Mouse (Mus musculus) stomach, embryonic 15.5 days (tissue): ENCODE measurements around the gene Borcs5. TPM values are rescaled to one million over a fixed set of nuclear protein-coding genes. Genes with fewer than 3 reads are reported as not detected.

Source experiments
- ATAC-seq: fragments of 200-750 bp; cut with Nextera tagmentation; 2 replicates; pipeline ENCODE4 v1.8.0; 2017; ENCODE audit warnings: low read depth, moderate number of reproducible peaks, moderate TSS enrichment; ENCODE audit not compliant: insufficient read depth, low FRiP score
- H3K27ac ChIP-seq: fragments of 300-500 bp; sonication (generic); 2 replicates; pipeline ENCODE4 v1.5.1; 2015; ENCODE audit warnings: mild to moderate bottlenecking, inconsistent platforms
- H3K27me3 ChIP-seq: fragments of 300-500 bp; sonication (generic); replicated peaks from 2 replicates; pipeline ENCODE4 v1.6.1; 2015; ENCODE audit warnings: inconsistent platforms
- H3K36me3 ChIP-seq: fragments of 300-500 bp; sonication (generic); 2 replicates; pipeline ENCODE4 v1.6.1; 2015; ENCODE audit warnings: inconsistent platforms
- H3K4me1 ChIP-seq: fragments of 300-500 bp; sonication (generic); 2 replicates; pipeline ENCODE4 v1.6.1; 2015; ENCODE audit warnings: inconsistent platforms
- H3K4me2 ChIP-seq: fragments of 300-500 bp; sonication (generic); 2 replicates; pipeline ENCODE4 v1.6.1; 2015; ENCODE audit warnings: mild to moderate bottlenecking, inconsistent platforms
- H3K4me3 ChIP-seq: fragments of 300-500 bp; sonication (generic); replicated peaks from 2 replicates; pipeline ENCODE4 v1.5.1; 2015; ENCODE audit warnings: inconsistent platforms
- H3K9ac ChIP-seq: fragments of 300-500 bp; sonication (generic); 2 replicates; pipeline ENCODE4 v1.6.1; 2015; ENCODE audit warnings: inconsistent platforms
- H3K9me3 ChIP-seq: fragments of 300-500 bp; sonication (generic); 2 replicates; pipeline ENCODE4 v1.6.1; 2016; ENCODE audit warnings: inconsistent platforms
- WGBS: fragments of 180-500 bp; shearing (Covaris S2); methylation state at CpG from one replicate; pipeline ENCODE4 v1.1.7; 2015; 5-methylcytosine and 5-hydroxymethylcytosine counted together
- polyA plus RNA-seq: library from polyadenylated mRNA; unstranded; fragments of >200 nt; fragmentation: Nextera tagmentation; extraction: Ambion mirVana; gene quantifications from 2 replicates; pipeline ENCODE4 v1.2.1, GENCODE M21; 2015

Gene Borcs5
- polyA plus RNA-seq, 1 experiment from 2014 or later: 18.6 TPM

DNA sequence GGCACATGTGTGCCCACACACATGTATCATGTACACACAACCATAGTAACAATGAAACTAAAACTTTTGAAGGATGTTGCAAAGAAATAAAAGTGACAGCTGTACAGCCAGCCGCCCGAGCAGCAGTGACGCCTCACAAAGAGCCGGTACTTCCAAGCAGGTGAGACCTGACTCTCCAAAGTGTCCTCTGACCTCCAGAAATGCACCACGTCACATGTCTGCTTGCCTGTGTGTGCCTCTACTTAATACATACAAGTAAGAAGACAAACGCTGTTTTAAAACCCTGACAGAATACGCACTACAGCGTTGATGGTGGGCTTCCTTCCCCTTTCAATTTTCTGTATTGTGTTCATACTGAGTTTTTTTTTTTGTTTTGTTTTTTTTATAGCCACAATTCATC, 83.6 kb downstream of the Borcs5 start:
- Histone ChIP-seq H3K9ac (no peak overlapping the region), H3K4me1 (no peaks in the 10 kb centered on the region), H3K36me3 (peaks cover 16% of the 10 kb centered on the region), H3K27me3 (no peaks in the 10 kb centered on the region), H3K27ac (no peak overlapping the region), H3K4me2 (no peak overlapping the region), H3K9me3 (no peaks in the 10 kb centered on the region), H3K4me3 (no peak overlapping the region)
- WGBS: 84% methylated on average over 8 of the region's 8 CpGs
- ATAC-seq: no peak

DNA sequence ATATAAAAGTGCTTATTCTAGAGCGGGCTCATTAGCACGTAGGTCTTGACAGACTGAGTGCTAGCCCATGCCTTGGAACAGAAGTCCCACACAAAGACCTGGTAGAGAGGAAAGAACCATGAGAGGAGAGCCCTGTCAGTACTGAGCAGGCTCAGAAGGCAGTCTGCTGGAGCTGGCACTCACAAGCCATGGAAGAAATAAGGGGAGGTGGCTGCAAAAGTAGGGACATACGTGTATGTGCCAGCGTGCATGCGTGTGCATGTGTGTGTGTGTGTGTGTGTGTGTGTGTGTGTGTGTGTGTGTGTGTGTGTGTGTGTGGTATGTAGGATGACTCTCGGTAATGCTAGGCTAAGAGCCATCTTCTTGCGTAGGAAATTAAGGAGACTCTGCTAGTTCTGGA, 84.0 kb downstream of the Borcs5 start:
- 94% methylated on average over 7 of the region's 7 CpGs for WGBS
- Histone ChIP-seq H3K4me1 (no peaks in the 10 kb centered on the region), H3K4me2 (no peak overlapping the region), H3K9ac (no peak overlapping the region), H3K4me3 (no peak overlapping the region), H3K36me3 (peaks cover 16% of the 10 kb centered on the region), H3K9me3 (no peaks in the 10 kb centered on the region), H3K27me3 (no peaks in the 10 kb centered on the region), H3K27ac (no peak overlapping the region)
- ATAC-seq: no peak

DNA sequence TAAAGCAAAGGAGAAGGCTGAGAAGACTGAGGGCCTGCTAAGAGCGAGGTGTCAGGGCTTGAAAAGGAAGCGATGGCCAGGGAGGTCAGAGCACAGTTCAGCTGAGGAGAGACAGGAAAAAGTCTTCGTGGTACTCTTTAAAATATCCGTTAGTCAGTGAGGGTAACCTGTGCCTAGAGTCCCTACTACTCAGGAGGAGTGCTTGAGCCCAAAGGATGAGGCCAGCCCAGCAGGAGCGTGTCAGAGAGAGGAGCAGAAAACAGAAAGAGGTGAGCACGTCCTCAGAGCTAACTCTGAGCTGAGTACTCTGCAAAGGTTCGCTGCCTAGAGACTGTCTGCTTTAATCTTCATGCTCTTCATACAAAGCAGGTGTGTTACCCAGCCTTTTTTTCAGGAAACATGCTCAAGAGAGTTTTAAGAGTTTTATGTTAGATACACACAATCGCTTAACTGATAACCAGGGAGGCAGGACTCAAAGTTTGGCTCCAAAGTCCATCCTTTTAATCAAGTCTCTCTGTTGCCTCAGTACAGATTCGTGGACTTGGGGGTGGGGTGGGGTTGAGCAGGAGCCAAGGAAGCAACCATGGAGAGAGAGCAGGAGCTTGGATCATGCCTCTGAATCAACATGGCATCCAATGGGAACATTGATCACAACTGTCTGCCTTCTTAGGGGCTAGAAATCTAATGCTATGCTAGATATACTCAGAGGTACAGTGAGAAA, 84.7 kb downstream of the Borcs5 start:
- 66% methylated on average over 9 of the region's 9 CpGs for WGBS
- peak; percentile 83 for ATAC-seq
- Histone ChIP-seq H3K27me3 (no peaks in the 10 kb centered on the region), H3K36me3 (peaks cover 15% of the 10 kb centered on the region), H3K4me1 (no peaks in the 10 kb centered on the region), H3K4me3 (no peak overlapping the region), H3K4me2 (no peak overlapping the region), H3K27ac (0 out of 2 replicates have a peak overlapping the region, but pooled peaks have one; percentile 11), H3K9ac (no peak overlapping the region), H3K9me3 (no peaks in the 10 kb centered on the region)

DNA sequence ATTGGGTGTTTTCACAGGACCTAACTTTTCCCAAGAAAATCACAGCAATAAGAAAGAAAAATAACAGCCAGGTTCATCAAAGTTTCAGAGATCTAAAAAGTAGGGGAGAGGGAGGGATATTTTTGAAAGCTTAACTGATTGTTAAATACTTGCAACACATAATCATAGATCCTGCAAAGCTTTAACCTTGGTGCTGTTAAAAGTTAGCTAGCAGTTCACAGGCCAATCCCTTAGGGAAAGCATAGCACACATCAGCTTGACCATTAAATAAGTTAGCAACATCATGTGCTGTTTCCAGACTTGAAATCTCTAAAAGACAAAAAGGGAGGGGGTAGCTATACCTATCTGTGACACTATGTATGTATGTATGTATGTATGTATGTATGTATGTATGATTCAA, 86.1 kb downstream of the Borcs5 start:
- Histone ChIP-seq H3K4me2 (no peak overlapping the region), H3K36me3 (peaks cover 9% of the 10 kb centered on the region), H3K4me3 (no peak overlapping the region), H3K27me3 (no peaks in the 10 kb centered on the region), H3K27ac (no peak overlapping the region), H3K4me1 (no peaks in the 10 kb centered on the region), H3K9me3 (no peaks in the 10 kb centered on the region), H3K9ac (no peak overlapping the region)
- no peak for ATAC-seq

DNA sequence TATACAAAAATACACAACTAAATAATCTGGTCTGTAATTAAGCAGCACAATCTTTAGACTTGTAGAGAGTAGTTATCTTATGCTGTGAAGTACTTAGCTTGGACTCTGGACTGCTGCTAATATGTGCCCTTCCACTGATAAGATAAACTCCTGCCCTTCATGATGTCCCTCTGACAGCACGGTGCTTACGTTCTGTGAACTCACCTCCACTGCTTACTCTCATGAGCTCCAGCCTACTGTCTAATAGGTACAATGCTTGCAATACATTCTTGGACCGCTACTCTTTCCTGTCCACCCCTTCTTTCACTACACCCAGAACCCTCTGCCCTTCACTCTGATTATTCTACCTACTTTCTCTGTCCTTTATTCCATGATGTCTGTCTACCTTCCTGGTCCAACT, 91.7 kb downstream of the Borcs5 start:
- H3K9me3 ChIP-seq: no peaks in the 10 kb centered on the region
- ATAC-seq: peak; percentile 72
- H3K4me1 ChIP-seq: no peaks in the 10 kb centered on the region
- H3K36me3 ChIP-seq: peaks cover 6% of the 10 kb centered on the region; the same call in 1 of the 2 replicates
- WGBS: 61% methylated on average over 3 of the region's 3 CpGs
- H3K4me3 ChIP-seq: no peak overlapping the region
- H3K27me3 ChIP-seq: no peaks in the 10 kb centered on the region
- H3K4me2 ChIP-seq: no peak overlapping the region
- H3K27ac ChIP-seq: no peak overlapping the region
- H3K9ac ChIP-seq: no peak overlapping the region

DNA sequence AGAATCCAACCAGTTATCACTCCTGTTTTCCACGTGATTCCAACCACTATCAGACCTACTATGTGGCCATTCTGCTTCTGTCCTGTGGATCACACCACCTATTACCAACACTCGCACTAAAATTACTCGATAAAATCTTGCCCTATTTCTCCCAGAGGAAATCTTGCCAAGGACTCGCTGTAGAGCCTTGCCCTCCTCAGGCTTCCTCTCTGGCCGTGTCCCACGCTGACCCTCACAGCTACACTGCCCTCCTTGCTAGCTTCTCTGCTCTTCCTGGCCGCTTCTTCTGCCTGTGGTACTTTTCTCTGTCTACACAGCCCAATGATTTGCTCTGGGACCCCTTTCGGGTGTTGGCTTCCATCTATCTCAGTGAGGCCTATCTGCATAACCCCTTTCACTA, 93.5 kb downstream of the Borcs5 start:
- H3K4me2 ChIP-seq: no peak overlapping the region
- H3K27ac ChIP-seq: no peak overlapping the region
- no peaks in the 10 kb centered on the region for H3K27me3 ChIP-seq
- H3K9ac ChIP-seq: no peak overlapping the region
- no peak overlapping the region for H3K4me3 ChIP-seq
- WGBS: 87% methylated on average over 8 of the region's 8 CpGs
- ATAC-seq: no peak
- H3K9me3 ChIP-seq: no peaks in the 10 kb centered on the region
- no peaks in the 10 kb centered on the region for H3K4me1 ChIP-seq
- peaks cover 2% of the 10 kb centered on the region; the same call in 1 of the 2 replicates for H3K36me3 ChIP-seq

DNA sequence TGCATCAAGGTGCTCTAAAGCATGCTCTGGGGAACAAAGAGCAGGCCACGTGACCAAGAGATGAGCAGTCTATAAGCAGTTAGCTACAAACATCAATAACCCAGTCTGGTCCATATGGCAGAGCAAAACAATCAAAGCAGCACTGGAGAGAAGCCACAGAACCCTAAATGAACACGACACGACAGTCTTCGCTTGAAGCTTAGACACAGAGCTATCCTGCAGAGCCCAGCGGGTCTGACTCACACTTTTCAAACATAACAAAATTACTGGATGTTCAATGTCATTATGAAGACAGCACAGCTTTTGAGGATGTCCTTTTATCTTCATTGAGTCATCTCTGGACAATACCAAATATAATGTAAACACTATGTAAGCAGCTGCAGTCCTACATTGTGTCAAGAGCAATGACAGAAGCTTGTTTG, 94.5 kb downstream of the Borcs5 start:
- Histone ChIP-seq H3K9me3 (no peaks in the 10 kb centered on the region), H3K4me1 (no peaks in the 10 kb centered on the region), H3K36me3 (peaks cover 5% of the 10 kb centered on the region; the same call in 1 of the 2 replicates), H3K27me3 (no peaks in the 10 kb centered on the region), H3K4me2 (no peak overlapping the region), H3K9ac (no peak overlapping the region), H3K27ac (no peak overlapping the region), H3K4me3 (no peak overlapping the region)
- no peak for ATAC-seq
- WGBS: 59% methylated on average over 5 of the region's 5 CpGs

DNA sequence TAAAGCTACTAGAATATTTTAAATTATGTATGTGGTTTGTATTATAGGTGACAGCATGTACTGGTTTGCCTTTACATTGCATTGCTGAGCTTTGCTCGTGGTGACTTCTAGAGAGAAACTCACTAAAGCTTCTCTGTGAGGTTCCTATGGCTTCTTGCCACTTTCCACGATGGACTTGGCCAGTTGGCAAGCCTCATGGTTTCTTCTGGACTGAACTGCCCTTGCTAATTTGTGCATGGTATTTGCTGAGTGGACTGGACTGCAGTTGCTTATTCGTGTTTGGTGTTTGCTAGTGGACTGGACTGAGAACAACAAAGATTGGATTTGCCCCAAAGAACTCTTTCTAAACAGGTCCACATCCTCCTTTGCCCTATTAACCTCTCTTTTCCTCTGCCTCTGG, 97.5 kb downstream of the Borcs5 start:
- WGBS: 90% methylated on average over 3 of the region's 3 CpGs

DNA sequence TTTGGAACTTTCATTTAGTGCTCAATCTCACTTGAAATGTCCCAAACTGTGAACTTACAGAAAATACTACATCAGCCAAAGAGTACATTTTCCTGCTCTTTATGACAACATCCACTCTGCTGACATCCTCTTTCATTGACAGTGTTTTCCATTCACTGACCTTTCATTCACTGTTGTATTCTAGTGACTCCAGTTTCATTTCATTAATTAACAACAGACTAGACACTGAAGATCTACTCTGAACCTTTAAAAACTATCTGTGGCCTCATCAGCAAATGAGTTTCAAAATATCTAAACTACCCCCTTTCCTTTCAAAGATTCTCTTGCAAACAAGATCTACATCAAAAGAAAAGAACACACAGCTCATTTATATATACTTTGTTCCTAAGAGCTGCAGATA, 104.3 kb downstream of the Borcs5 start:
- H3K36me3 ChIP-seq: peaks cover 5% of the 10 kb centered on the region; the same call in 1 of the 2 replicates
- ATAC-seq: no peak
- H3K4me1 ChIP-seq: no peaks in the 10 kb centered on the region
- H3K27ac ChIP-seq: no peak overlapping the region
- no peak overlapping the region for H3K4me2 ChIP-seq
- no peak overlapping the region for H3K9ac ChIP-seq
- no peaks in the 10 kb centered on the region for H3K9me3 ChIP-seq
- no peak overlapping the region for H3K4me3 ChIP-seq
- no peaks in the 10 kb centered on the region for H3K27me3 ChIP-seq

More for the DNA sequence above, 97.5 kb downstream of the Borcs5 start:
- Histone ChIP-seq H3K27ac (no peak overlapping the region), H3K27me3 (no peaks in the 10 kb centered on the region), H3K9me3 (no peaks in the 10 kb centered on the region), H3K9ac (no peak overlapping the region), H3K4me1 (no peaks in the 10 kb centered on the region), H3K36me3 (peaks cover 11% of the 10 kb centered on the region; the same call in 1 of the 2 replicates), H3K4me3 (no peak overlapping the region), H3K4me2 (no peak overlapping the region)
- ATAC-seq: no peak

DNA sequence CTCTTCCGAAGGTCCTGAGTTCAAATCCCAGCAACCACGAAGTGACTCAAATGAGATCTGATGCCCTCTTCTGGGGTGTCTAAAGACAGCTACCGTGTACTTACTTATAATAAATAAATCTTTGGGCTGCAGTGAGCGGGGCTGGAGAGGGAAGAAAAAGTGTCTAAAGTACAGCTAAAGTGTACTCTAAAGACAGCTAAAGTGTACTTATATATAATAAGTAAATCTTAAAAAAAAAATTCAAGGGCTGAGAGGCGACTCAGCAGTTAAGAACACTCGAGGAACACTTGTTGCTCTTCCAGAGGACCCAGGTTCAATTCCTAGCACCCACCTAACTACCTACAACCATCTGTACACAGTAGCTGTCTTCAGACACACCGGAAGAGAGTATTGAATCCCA, 106.6 kb downstream of the Borcs5 start:
- Histone ChIP-seq H3K9me3 (no peaks in the 10 kb centered on the region), H3K4me3 (no peak overlapping the region), H3K4me1 (no peaks in the 10 kb centered on the region), H3K9ac (no peak overlapping the region), H3K4me2 (no peak overlapping the region), H3K27me3 (no peaks in the 10 kb centered on the region), H3K27ac (no peak overlapping the region), H3K36me3 (no peaks in the 10 kb centered on the region)
- ATAC-seq: no peak
- WGBS: 92% methylated on average over 7 of the region's 7 CpGs

DNA sequence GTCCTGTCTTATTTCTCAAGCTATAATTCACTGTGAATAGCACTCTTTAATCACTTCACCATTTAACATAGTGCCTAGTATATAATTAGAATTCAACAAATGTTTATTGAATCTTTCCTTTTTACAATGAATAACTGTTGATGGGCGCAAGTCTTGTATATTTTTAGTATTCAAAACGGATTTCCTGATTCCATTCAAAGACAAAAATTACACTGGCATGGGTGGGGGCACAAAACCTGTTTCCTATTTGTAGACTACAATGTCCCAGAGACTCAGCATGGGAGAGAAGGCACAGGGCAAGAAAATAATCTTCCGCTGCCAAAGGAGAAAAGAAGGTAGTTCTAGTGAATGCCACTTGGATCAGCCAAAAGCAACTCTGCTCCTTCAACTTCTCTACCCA, 108.8 kb downstream of the Borcs5 start:
- Histone ChIP-seq H3K9ac (no peak overlapping the region), H3K36me3 (no peaks in the 10 kb centered on the region), H3K4me1 (no peaks in the 10 kb centered on the region), H3K9me3 (no peaks in the 10 kb centered on the region), H3K4me3 (no peak overlapping the region), H3K27ac (no peak overlapping the region), H3K27me3 (no peaks in the 10 kb centered on the region), H3K4me2 (no peak overlapping the region)
- 87% methylated on average over 3 of the region's 3 CpGs for WGBS
- no peak for ATAC-seq

DNA sequence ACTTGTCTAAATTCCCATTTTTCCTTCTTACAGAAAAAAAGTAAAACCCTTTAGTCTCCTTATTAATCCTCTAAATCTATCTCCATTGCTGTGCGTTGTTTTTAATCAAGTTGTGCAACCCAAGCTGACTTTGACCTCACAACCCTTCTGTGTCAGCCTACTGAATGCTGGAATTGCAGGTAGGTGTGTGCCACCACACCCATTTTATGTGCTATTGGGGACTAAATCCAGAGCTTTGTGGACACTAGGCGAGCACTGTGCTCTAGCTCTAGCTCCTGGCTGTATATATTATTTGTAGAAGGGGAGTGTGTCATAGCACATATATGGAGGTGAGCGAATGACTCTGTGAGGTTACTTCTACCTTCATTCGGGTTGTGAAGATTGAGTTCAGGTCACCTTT, 111.8 kb downstream of the Borcs5 start:
- no peak overlapping the region for H3K4me3 ChIP-seq
- H3K4me1 ChIP-seq: no peaks in the 10 kb centered on the region
- H3K27me3 ChIP-seq: no peaks in the 10 kb centered on the region
- H3K27ac ChIP-seq: no peak overlapping the region
- H3K36me3 ChIP-seq: no peaks in the 10 kb centered on the region
- 90% methylated on average over 4 of the region's 4 CpGs for whole genome bisulfite sequencing
- H3K4me2 ChIP-seq: no peak overlapping the region
- ATAC-seq: no peak
- no peaks in the 10 kb centered on the region for H3K9me3 ChIP-seq
- H3K9ac ChIP-seq: no peak overlapping the region
